Mouse (Mus musculus): Measurements from ENCODE around the gene Ptpn14.

Gene Ptpn14

GRCm38 (mm10) chr1:189867034-189867433 lies 139.0 kb downstream of the Ptpn14 start:
- DNase-seq (ENCODE audit: low spot score): no peak

- no peak for DNase-seq (ENCODE audit: low spot score)
Measured at GRCm38 (mm10) chr1:189867497-189867896, 139.4 kb downstream of the Ptpn14 start.

- DNase-seq (ENCODE audit: low spot score): no peak
Measured at GRCm38 (mm10) chr1:189868036-189868435, 140.0 kb downstream of the Ptpn14 start.

GRCm38 (mm10) chr1:189869651-189870270 lies 141.7 kb downstream of the Ptpn14 start:
- no peak for DNase-seq (ENCODE audit: low spot score)

- no peak for DNase-seq (ENCODE audit: low spot score)
Measured at GRCm38 (mm10) chr1:189870539-189870938, 142.5 kb downstream of the Ptpn14 start.

- DNase-seq (ENCODE audit: low spot score): no peak
Measured at GRCm38 (mm10) chr1:189871625-189872024, 143.6 kb downstream of the Ptpn14 start.

GRCm38 (mm10) chr1:189872050-189872449 lies 144.0 kb downstream of the Ptpn14 start:
- DNase-seq (ENCODE audit: low spot score): no peak

GRCm38 (mm10) chr1:189873591-189873990 lies 145.5 kb downstream of the Ptpn14 start:
- DNase-seq (ENCODE audit: low spot score): no peak

- no peak for DNase-seq (ENCODE audit: low spot score)
Measured at GRCm38 (mm10) chr1:189875439-189875861, 147.4 kb downstream of the Ptpn14 start.

- no peak for DNase-seq (ENCODE audit: low spot score)
Measured at GRCm38 (mm10) chr1:189876162-189876561, 148.1 kb downstream of the Ptpn14 start.

- DNase-seq (ENCODE audit: low spot score): no peak
Measured at GRCm38 (mm10) chr1:189879212-189879611, 151.1 kb downstream of the Ptpn14 start.

GRCm38 (mm10) chr1:189879965-189880364 lies 151.9 kb downstream of the Ptpn14 start:
- no peak for DNase-seq (ENCODE audit: low spot score)

GRCm38 (mm10) chr1:189880745-189881144 lies 152.7 kb downstream of the Ptpn14 start:
- DNase-seq (ENCODE audit: low spot score): no peak

- DNase-seq (ENCODE audit: low spot score): no peak
Measured at GRCm38 (mm10) chr1:189882886-189883285, 154.8 kb downstream of the Ptpn14 start.

- peak; percentile 29 for DNase-seq (ENCODE audit: low spot score)
Measured at GRCm38 (mm10) chr1:189883531-189884170, 155.6 kb downstream of the Ptpn14 start.

GRCm38 (mm10) chr1:189884951-189885350 lies 156.9 kb downstream of the Ptpn14 start:
- no peak for DNase-seq (ENCODE audit: low spot score)

GRCm38 (mm10) chr1:189885975-189886374 lies 157.9 kb downstream of the Ptpn14 start:
- no peak for DNase-seq (ENCODE audit: low spot score)

- DNase-seq (ENCODE audit: low spot score): peak; percentile 22
Measured at GRCm38 (mm10) chr1:189887518-189887917, 159.4 kb downstream of the Ptpn14 start.

- DNase-seq (ENCODE audit: low spot score): no peak
Measured at GRCm38 (mm10) chr1:189888749-189889148, 160.7 kb downstream of the Ptpn14 start.

GRCm38 (mm10) chr1:189894191-189894590 lies 166.1 kb downstream of the Ptpn14 start:
- DNase-seq (ENCODE audit: low spot score): no peak

- DNase-seq (ENCODE audit: low spot score): no peak
Measured at GRCm38 (mm10) chr1:189897861-189898260, 169.8 kb downstream of the Ptpn14 start.

- DNase-seq (ENCODE audit: low spot score): no peak
Measured at GRCm38 (mm10) chr1:189898708-189899107, 170.6 kb downstream of the Ptpn14 start.

GRCm38 (mm10) chr1:189899526-189899925 lies 171.5 kb downstream of the Ptpn14 start:
- DNase-seq (ENCODE audit: low spot score): no peak

- DNase-seq (ENCODE audit: low spot score): no peak
Measured at GRCm38 (mm10) chr1:189902413-189902812, 174.3 kb downstream of the Ptpn14 start.

Data from layer of hippocampus, adult 9-10 months (tissue).